Mouse (Mus musculus) heart, embryonic 15.5 days (tissue): ENCODE measurements around the gene Stum. TPM values are rescaled to one million over a fixed set of nuclear protein-coding genes. Genes with fewer than 3 reads are reported as not detected.

Experiments
- polyA plus RNA-seq: library from polyadenylated mRNA; unstranded; fragments of >200 nt; fragmentation: Nextera tagmentation; extraction: Ambion mirVana; gene quantifications from 2 replicates; pipeline ENCODE4 v1.2.1, GENCODE M21; 2015

The Stum gene
- polyA plus RNA-seq, 1 experiment from 2014 or later = 0.86 TPM

Other genes with a start within 250 kb of the Stum start
- 14.9 and 17.4 TPM in 2 replicates for gene Psen2, start 220.1 kb downstream of the Stum start, polyA plus RNA-seq
- gene Itpkb, start 153.0 kb downstream of the Stum start, polyA plus RNA-seq = 6.1 and 7.5 TPM in 2 replicates
- gene Parp1, start 85.4 kb upstream of the Stum start, polyA plus RNA-seq = 69.2 and 88.7 TPM in 2 replicates
- gene Lin9, start 157.6 kb upstream of the Stum start, polyA plus RNA-seq = 12.3 and 13.4 TPM in 2 replicates
- 0.08 TPM in 1 of 2 replicates, not detected in the other for gene Mixl1, start 213.5 kb upstream of the Stum start, polyA plus RNA-seq
- 16.9 and 20.0 TPM in 2 replicates for gene Acbd3, start 242.5 kb upstream of the Stum start, polyA plus RNA-seq